Mouse (Mus musculus): ENCODE measurements around the gene Tra2a.
"Not testable (repeated sequence)": the region's sequence is repeated elsewhere in the genome, so short reads cannot be mapped to it uniquely, and the experiment has no call there.

The Tra2a gene

DNA sequence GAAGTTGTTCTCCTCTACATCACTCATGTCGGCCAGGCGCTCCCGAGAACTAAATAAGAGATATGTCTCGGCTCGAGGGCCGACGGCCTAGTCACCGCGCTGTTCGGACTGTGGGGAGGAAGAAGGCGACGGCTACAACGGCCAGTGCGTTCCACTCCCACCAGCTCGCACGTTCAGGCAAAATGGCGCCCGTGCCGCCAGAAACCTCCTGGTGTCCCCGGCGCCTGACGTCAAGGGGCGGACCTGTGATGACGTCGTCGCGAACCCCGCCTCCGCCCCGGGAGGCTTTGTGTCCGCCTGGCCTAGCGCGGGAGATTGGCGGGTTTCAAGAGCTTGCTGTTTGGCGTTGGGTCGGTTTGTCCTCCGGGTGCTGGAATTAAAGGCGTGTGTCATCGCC, at the start of gene Tra2a:
Gene Tra2a, minus strand, starts transcription at position 187 of the 397 bp plus-strand sequence.
- DNase-seq (ENCODE audit: low spot score in 2 of 2) = peak; percentile 93 to 96

DNA sequence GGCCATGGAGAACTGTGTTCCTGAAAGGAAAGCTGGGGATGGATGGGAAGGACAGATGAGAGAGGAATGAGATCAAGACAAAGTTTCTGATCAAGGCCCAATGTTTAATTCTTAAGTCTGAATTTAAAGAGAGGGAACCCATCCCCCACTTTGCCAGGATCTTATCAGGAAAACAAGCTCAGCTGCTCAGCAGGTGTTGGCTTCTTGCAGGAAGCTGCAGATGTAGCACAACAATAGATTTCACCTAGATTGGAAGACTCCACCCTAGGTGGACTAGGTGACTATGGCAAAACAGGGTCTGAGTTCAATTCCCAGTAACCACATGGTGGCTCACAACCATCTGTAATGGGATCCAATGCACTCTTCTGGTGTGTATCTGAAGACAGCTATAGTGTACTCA, 34.5 kb upstream of the Tra2a start:
- DNase-seq (ENCODE audit: low spot score in 2 of 2) = no peak

DNA sequence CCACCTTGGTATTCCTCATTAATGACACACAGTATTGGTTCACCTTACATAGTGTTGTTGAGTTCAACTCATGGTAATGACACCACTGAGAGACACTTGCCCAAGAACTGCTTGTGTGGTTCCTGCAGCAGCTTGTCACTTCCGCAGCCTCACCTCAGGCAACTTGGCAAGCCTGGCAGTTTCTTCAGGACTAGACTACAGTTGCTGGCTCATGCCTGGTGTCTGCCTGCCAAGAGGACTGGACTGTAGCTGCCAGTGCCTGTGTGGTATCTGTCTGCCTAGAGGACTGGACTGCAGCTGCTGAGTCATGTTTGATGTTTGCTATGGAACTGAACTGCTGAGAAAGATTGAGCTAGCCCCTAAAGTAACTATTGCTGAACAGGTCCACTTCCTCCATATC, 18.3 kb upstream of the Tra2a start:
- peak in 1 of 2 experiments; percentile 49 for DNase-seq (ENCODE audit: low spot score in 2 of 2)

DNA sequence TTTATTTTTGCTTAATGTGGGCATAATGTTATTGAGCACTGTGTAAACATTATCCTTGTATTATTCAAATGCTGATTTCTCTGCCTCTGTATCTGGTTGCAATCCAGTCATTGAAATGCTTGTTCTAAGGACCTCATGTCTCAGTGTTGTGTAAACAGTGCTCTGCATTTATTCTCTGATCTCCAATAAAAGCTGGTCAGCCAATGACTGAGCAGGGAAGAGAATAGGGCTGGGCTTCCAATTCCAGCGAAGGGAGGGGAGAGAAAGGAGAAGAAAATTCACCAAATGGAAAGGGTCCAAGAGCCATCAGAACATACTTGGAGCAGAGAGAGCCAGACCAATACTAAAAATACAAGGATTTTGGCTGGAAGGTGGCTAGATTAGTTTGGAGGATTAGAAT, 17.1 kb upstream of the Tra2a start:
- DNase-seq (ENCODE audit: low spot score in 2 of 2) = no peak

DNA sequence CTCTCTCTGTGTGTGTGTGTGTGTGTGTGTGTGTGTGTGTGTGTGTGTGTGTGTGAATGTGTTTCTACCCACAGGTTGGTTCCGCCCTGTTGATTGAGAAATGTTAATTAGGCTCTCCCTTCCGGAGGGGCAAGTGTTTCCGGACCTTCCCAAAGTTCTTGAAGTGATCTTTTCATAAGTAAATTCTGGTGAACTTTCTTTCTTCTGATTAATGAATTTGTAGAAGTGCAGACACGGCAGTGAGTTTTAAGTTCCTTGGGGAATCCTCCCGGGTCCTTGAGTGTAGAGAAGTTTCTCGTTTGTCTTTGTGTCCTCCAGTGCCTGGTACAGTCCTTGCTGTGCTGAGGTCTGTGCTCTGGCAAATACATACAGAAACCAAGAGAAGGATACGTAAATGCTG, 11.5 kb upstream of the Tra2a start:
- DNase-seq (ENCODE audit: low spot score in 2 of 2) = no peak

DNA sequence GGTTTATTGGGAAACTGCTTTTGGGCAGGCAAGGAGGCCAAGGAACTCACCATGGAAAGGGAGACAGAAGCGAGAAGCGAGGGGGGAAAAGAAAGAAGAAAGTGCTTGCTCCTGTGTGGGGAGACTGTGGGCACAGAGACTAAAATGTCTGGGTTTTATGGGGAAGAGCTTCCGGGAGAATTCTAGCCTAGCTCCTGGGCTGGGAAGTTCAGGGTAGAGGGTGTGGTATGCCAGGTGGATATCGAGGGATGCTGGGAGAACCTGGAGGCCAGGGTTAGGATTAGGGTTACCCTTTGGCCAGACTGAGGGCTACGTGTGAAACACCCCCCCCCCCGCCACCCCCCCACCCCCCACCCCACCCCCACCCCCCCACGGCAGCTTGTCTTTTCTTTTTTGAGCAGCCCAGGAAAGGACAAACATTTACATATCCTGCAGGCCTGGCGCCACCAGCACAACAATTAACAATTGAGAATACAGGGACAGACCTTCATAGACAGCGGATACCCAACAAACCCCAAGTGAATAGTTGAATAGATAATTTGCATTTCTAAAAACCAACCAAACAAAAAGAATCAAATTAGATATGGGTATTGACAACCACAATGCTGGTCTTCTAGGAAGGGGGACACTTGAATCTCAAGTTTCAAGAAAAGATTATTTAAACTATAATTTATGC, 10.7 kb upstream of the Tra2a start:
- DNase-seq (ENCODE audit: low spot score in 2 of 2) = no peak

DNA sequence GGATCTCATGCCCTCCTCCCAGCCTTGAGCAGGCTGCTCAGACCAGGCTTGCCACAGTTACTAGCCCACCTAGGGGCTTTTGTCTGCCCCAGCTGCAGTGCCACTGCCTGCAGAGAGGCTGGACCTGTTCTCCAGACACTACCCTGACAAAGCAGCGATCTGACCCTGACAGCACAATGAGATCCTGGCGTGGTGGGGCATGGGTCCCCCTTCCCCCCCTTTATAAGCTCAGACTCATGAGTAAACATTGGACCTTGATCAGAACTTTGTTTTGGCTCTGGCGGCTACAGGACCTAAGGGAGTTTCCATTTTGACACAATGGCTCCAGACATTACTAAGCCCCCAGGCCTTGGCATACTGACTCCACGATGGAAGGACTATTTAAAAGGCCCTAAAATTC, 10.1 kb upstream of the Tra2a start:
- DNase-seq (ENCODE audit: low spot score in 2 of 2) = no peak

DNA sequence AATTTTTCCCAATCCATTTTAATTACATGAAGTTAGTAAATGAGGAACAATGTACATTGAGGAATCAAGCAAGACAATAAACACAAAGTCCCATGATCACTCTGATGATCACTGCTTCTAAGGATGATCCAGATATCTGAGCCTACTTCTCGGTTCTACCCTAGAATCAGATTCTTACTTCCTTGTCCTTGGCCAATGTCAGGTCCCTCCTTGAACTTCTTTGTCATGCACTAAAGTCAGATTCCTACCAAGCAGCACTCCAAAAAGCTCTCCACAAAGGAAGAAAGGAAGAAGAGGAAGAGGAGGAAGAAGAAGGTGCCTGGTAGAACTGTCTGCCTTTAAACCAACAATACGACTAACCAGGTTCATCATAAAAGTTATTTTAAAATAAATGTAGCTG, 9.0 kb upstream of the Tra2a start:
- no peak for DNase-seq (ENCODE audit: low spot score in 2 of 2)

DNA sequence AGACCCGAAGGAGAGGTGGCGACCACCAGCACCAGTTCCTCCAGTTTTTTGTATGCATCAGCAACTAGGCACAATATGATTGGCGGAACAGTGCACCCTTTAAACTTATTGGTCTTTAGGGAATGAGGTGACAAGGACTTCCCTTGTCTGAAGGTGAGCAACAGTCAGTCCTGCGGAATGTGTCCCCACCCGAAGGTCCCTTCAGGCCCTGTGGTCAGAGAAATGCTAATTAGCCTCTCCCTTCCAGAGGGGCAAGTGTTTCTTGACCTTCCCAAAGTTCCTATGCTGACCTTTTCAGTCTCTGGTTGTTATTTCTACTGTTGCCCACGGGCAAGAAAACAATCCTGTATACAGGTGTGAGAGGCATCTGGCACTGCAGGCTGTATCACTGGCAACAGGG, 8.0 kb upstream of the Tra2a start:
- no peak for DNase-seq (ENCODE audit: low spot score in 2 of 2)

DNA sequence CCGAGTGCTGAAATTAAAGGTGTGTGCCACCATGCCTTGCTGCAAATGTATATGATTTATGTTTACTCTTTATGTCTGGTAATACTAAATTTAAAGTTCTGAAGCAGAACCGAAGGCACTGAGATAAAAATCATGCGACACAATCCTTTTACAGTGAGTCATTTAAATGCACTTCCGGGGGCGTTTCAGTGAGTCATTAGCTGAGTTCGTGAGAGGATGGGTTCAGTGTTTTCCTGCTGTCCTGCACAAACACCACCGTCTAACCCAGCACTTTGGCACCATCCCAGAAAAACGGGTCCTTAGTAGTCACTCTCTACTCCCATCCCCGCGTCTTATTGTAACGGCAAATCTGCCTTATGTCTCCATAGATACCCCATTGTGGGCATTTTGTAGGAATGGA, 6.1 kb upstream of the Tra2a start:
- DNase-seq (ENCODE audit: low spot score in 2 of 2) = no peak

DNA sequence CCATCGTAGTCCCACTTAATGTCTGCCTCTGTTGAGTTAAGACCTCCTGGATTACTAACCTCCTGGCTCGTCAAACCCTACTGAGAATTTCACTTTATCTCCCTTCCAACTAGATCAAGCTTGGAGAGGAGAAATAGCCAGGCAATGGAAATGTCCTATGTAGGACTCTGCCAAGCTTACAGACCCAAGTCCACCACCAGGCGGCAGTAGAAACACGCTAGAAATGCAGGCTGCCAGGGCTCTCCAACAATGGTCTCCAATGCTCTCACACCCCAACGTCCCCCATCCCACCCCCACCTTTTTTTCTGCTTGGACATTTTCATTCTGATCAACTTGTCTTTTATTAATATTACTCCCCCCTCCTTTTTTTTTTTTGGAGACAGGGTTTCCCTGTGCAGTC, 5.4 kb upstream of the Tra2a start:
- peak; percentile 75 to 81 for DNase-seq (ENCODE audit: low spot score in 2 of 2)

DNA sequence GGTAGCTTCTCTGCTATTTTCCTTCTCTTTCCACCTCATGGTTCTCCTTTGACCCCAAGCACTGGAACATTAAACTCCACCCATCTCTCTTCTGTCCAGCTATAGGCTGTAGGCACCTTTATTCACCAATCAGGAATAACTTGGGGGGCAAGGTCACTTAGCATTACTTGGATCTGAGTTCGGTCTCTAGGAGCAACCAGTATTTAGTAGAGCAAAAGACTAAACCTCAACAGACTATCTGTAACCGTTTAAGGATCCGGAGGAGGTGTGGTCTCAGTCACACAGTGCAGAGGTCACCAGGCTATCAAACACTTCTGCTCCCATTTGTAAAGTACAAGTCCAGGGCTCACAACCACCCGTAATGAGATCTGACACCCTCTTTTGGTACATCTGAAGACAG, 3.9 kb upstream of the Tra2a start:
- no peak for DNase-seq (ENCODE audit: low spot score in 2 of 2)

DNA sequence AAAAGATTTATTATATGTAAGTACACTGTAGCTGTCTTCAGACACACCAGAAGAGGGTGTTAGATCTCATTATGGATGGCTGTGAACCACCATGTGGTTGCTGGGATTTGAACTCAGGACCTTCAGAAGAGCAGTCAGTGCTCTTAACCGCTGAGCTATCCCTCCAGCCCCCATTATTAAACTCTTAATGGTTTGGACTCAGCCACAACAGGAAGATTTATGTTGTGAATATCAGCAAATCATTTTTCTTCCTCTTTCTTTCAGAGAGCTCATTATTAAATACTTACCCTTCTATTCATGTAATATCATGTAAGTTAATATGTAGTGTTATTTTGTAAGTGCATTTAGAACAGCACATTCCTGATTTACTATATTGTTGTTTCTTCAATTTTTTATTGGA, 1.4 kb upstream of the Tra2a start:
- DNase-seq (ENCODE audit: low spot score in 2 of 2) = not testable (repeated sequence)

DNA sequence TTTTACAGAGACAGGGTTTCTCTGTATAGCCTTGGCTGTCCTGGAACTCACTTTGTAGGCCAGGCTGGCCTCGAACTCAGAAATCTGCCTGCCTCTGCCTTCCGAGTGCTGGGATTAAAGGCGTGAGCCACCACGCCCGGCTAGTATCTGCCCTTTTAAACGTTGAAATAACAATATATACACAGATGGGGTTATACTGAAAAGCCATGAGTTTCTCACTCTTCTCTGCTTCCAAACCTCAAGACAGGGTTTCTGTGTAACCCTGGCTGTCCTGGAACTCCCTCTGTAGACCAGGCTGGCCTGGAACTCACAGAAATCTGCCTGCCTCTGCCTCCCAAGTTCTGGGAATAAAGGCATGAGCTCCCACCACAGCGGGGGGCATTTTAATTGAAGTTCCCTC, 613 bp upstream of the Tra2a start:
- DNase-seq (ENCODE audit: low spot score in 2 of 2) = not testable (repeated sequence)

DNA sequence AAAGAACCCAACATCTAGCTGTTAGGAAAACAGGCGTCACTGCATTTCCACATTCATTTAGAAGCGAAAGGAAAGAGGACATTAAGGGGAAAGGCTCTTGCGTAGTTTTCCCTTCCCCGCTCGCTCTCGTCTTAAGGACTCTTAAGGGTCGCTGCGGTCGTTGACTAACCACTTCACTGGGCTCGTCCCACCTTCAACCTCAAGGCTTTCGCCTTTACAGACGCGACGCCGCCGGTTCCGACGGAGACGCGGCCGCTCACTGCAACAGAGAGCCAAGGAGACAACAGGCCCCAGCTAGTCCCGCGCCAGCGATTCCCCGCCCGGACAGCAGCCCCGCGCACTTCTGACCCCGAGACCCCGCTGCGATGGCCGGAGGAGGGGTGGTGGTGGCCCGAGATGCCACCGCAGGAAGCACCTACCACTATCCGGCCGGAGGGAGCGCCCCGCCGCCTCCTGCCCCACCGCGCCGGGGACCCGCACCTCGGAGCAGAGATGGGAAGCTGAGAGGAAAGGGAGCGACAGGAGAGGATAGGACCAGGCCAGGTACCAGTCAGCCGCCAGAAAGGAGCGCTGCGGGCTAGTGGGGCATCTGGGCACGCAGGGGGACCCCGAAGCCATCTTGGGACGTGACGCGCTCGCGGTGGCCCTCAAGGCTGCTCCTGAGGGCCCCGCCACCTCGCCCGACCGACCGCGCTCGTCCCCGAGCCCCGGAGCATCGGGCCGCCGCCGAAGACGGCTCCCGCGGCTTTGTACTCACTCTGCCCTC, 569 bp downstream of the Tra2a start:
- peak in 1 of 2 experiments; percentile 29 for DNase-seq (ENCODE audit: low spot score in 2 of 2)

DNA sequence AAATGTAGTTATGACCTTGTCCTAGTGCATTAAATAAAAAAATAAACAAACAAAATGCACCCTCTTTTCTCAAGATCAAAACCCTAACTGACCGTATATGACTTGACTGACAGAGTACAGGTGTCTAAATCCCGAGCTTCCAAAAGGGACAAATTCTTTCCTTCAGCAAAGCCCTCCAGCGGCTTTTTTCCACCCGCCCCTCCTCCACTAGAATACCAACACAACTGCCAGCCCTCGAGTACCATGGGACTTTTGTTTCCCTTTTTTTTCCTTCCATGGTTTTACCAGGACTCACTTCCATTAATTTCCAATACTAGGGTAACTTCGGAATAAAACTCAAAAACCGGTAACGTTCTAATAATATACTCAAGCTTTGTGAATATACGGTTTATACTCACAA, 1.4 kb downstream of the Tra2a start:
- DNase-seq (ENCODE audit: low spot score in 2 of 2) = no peak

DNA sequence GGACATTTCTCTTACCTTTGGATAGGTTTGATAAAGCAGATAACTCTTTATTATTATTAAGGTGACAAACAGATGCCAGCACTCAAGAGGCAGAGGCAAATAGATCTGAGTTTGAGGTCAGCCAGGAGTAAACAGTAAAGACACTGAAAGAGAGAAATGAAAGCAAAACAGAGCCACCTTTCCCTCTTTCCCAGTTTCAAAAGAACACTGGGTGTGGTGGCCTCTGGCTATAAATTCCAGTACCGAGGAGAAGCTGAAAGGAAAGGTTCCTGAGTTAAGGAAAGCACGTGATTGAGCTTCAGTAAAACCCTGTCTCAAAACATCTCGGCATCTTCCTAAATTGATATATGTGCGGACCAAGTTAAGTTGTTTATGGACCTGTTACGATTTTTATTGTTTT, 4.1 kb downstream of the Tra2a start:
- DNase-seq (ENCODE audit: low spot score in 2 of 2) = no peak

DNA sequence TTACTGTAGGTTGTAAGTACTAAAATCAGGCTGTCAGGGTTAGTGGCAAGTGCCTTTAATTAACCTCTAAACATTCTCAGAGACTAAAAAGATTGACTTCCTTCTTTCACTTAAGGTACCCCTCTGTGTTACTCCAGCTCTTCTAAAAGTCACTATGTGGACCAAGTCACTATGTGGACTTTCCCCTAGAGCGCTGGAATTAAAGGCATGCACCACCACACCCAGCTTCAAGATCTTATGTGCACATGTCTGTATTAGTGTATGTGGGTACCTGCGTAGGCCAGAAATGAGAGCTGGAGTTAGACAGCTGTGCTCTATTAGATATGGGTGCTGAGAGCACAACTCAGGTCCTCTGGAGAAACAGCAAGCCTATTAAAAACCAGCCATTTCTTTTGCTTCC, 6.0 kb downstream of the Tra2a start:
- no peak for DNase-seq (ENCODE audit: low spot score in 2 of 2)

DNA sequence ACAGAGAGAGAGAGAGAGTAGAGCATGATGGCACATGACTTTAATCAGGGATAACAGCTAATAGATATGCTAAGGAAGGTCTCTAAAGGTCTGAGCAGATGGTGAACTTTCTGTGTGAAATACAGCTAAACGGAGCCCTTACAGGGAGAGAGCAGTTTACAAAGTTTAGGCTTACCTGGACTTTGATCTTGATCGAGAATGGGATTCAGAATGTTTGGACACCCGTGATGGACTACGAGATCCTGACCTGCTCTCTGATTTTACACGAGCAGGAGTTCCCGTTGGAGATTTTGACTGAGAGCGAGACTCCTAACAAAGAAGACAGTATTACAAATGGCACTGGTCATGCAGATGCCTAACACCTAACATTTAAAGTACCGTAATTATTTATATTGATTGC, 11.6 kb downstream of the Tra2a start:
- no peak for DNase-seq (ENCODE audit: low spot score in 2 of 2)

DNA sequence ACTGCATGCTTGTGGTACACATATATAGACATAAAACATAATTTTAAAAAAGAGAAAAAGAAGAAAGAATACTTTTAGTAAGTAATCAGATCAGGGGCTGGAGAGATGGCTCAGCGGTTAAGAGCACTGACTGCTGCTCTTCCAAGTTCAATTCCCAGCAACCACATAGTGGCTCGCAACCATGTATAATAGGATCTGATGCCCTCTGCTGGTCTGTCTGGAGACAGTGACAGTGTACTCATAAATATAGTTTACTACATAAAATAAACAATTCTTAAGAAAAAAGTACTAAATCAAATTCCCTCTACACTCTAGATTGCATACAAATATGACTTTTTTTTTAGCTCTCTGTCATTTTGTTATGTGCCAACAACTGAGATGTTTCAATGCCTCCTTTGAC, 12.6 kb downstream of the Tra2a start:
- no peak for DNase-seq (ENCODE audit: low spot score in 2 of 2)

DNA sequence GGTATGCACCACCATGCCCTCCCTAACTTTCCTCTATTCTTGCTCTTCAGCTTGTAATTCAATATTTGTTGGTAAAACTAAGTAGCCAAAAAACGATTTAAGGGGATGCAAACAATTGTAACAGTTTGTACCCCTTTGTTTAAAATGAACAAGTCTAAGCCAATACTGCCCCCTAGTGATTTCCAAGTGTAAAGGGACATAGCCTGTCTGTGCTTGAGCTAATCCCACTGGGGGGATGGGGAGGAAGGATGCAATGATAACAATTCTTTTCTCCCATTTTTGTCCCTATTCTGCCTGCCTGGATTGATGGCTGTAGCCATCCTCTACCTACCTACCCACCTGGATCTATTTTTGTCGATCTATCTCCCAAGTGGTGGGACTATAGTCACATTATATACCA, 16.6 kb downstream of the Tra2a start:
- DNase-seq (ENCODE audit: low spot score in 2 of 2) = no peak

DNA sequence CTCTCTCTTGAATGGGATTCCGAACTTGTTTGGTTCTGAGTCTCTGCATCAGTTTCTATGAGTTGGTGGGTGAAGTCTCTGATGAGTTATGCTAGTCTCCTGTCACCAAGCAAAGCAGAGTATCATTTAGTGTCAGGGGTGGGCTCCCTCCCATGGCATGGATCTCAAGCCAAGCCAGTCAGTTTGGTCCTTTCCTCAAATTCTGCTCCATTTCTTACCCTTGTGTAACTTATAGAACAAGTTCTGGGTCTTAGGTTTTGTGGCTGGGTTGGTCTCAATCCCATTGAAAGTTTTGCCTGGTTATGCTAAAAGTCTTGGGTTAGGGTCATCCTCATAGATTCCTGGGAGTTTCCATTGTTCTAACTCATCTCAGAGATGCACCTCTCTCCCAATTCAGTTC, 21.5 kb downstream of the Tra2a start:
- no peak for DNase-seq (ENCODE audit: low spot score in 2 of 2)

DNA sequence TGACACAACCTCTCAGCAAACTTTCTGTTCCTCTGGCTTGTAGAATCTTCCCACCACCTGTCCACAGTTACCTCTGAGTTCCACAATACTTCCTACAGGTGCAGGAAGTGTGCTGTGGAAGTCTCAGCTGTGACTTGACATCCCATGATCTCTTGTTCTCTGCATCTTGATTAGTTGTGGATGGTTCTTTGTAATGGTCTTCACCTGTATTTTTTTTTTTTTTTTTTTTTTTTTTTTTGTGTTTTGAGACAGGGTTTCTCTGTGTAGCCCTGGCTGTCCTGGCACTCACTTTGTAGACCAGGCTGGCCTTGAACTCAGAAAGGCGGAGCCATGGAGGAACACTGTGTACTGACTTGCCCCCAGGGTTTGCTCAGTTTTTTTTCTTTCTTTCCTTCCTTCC, 22.3 kb downstream of the Tra2a start:
- no peak for DNase-seq (ENCODE audit: low spot score in 2 of 2)

DNA sequence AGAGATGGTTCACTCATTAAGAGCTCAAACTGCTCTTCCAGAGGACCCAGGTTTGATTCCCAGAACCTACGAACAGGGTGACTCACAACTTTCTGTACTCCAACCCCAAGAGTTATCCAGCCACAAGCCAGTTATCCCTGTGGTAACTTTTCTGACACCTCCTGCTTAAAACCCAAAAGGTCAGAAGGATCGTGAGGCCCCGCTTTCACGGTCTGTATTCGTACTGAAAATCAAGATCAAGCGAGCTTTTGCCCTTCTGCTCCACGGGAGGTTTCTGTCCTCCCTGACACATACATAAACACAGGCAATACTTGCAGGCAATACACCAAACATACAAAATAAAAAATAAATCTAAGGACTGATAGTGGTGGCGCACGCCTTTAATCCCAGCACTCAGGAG, 27.5 kb downstream of the Tra2a start:
- DNase-seq (ENCODE audit: low spot score in 2 of 2) = peak; percentile 100
